In genomic region chr14:48354176-48354575, GRCm38 (mm10) we compare ENCODE assay signal across 32 mouse cellular contexts.
"Had no signal": no experiment of that assay in that cellular context is flagged by ENCODE, and none has a peak within 500 bp of the region (broad histone marks: within the 10 kb centered on the region; RNA-seq: fewer than 3 reads in every experiment).

No protein-coding gene starts in this region.

- H3K4me1 ChIP-seq: liver, embryonic 13.5 days; liver, embryonic 15.5 days; lung, embryonic 15.5 days; megakaryocyte, embryonic 14.5 days had no signal

- H3K9me3 ChIP-seq: limb, embryonic 10.5 days; limb, embryonic 12.5 days; limb, embryonic 13.5 days; limb, embryonic 15.5 days; liver, embryonic 13.5 days; liver, embryonic 15.5 days; lung, embryonic 15.5 days; megakaryocyte, embryonic 14.5 days; midbrain, embryonic 10.5 days; midbrain, embryonic 12.5 days; midbrain, embryonic 13.5 days; midbrain, embryonic 15.5 days; neural tube, embryonic 12.5 days; neural tube, embryonic 13.5 days had no signal

- H3K4me3 ChIP-seq: limb, embryonic 10.5 days; limb, embryonic 12.5 days; limb, embryonic 13.5 days; limb, embryonic 15.5 days; liver, embryonic 13.5 days; liver, embryonic 15.5 days; lung, embryonic 15.5 days; megakaryocyte, embryonic 14.5 days; midbrain, embryonic 10.5 days; midbrain, embryonic 12.5 days; midbrain, embryonic 13.5 days; midbrain, embryonic 15.5 days; myocyte; neural tube, embryonic 12.5 days; neural tube, embryonic 13.5 days had no signal

- H3K9ac ChIP-seq: limb, embryonic 12.5 days; limb, embryonic 13.5 days; limb, embryonic 15.5 days; liver, embryonic 13.5 days; liver, embryonic 14.5 days; liver, embryonic 15.5 days; liver, postnatal 0 days; lung, embryonic 14.5 days; lung, embryonic 15.5 days; midbrain, embryonic 12.5 days; midbrain, embryonic 13.5 days; midbrain, embryonic 15.5 days; neural tube, embryonic 12.5 days; neural tube, embryonic 13.5 days had no signal

- H3K36me3 ChIP-seq: limb, embryonic 10.5 days; limb, embryonic 12.5 days; limb, embryonic 13.5 days; limb, embryonic 15.5 days; liver, embryonic 13.5 days; liver, embryonic 15.5 days; lung, embryonic 15.5 days; midbrain, embryonic 10.5 days; midbrain, embryonic 12.5 days; midbrain, embryonic 13.5 days; midbrain, embryonic 15.5 days; neural tube, embryonic 12.5 days; neural tube, embryonic 13.5 days had no signal

- H3K27me3 ChIP-seq: liver, embryonic 13.5 days; liver, embryonic 15.5 days; lung, embryonic 15.5 days; megakaryocyte, embryonic 14.5 days; neural tube, embryonic 12.5 days; neural tube, embryonic 13.5 days had no signal

- H3K27ac ChIP-seq: limb, embryonic 10.5 days; limb, embryonic 12.5 days; limb, embryonic 13.5 days; limb, embryonic 15.5 days; liver, embryonic 13.5 days; liver, embryonic 14.5 days; liver, embryonic 15.5 days; lung, embryonic 15.5 days; macrophage; midbrain, embryonic 10.5 days; midbrain, embryonic 12.5 days; midbrain, embryonic 13.5 days; midbrain, embryonic 15.5 days; neural tube, embryonic 12.5 days; neural tube, embryonic 13.5 days had no signal

- ATAC-seq: liver, postnatal 0 days; lung, postnatal 0 days; midbrain, embryonic 13.5 days; midbrain, embryonic 15.5 days; midbrain, embryonic 16.5 days had no signal

- DNase-seq: left cerebral cortex, postnatal 4 days; liver; liver, embryonic 13.5 days; liver, postnatal 0 days; lung, adult 18-20 months; lung, adult 2 months; lung, embryonic 14.5 days; lung, postnatal 10 days; lung, postnatal 14 days; lung, postnatal 36 days; lung, postnatal 4 days; midbrain, embryonic 14.5 days had no signal

- H3K4me2 ChIP-seq: limb, embryonic 12.5 days; limb, embryonic 13.5 days; limb, embryonic 15.5 days; liver, embryonic 11.5 days; liver, embryonic 13.5 days; liver, embryonic 15.5 days; lung, embryonic 14.5 days; lung, embryonic 15.5 days; midbrain, embryonic 11.5 days; midbrain, embryonic 12.5 days; midbrain, embryonic 13.5 days; midbrain, embryonic 15.5 days; neural tube, embryonic 12.5 days; neural tube, embryonic 13.5 days had no signal
